Mouse (Mus musculus) forebrain, embryonic 14.5 days (tissue): ENCODE data around the gene Gm9936. TPM values are rescaled to one million over a fixed set of nuclear protein-coding genes. Genes with fewer than 3 reads are reported as not detected.

Source experiments
- ATAC-seq: fragments of 200-750 bp; cut with Nextera tagmentation; 2 replicates; pipeline ENCODE4 v1.8.0; 2017; ENCODE audit warnings: mild to moderate bottlenecking, moderate library complexity
- DNase-seq: peaks from one replicate; pipeline ENCODE4 v3.0.0-alpha.2; 2015; ENCODE audit warnings: low spot score
- H3K27ac ChIP-seq: fragments of 300-500 bp; sonication (generic); 2 replicates; pipeline ENCODE4 v1.5.1; 2014; ENCODE audit warnings: low read depth, mild to moderate bottlenecking, control low read depth, low read length, moderate library complexity
- H3K27me3 ChIP-seq: fragments of 300-500 bp; sonication (generic); replicated peaks from 2 replicates; pipeline ENCODE4 v1.6.1; 2014; ENCODE audit warnings: low read length, control low read depth, mixed read lengths; ENCODE audit not compliant: control insufficient read depth, insufficient read depth
- H3K36me3 ChIP-seq: fragments of 300-500 bp; sonication (generic); 2 replicates; pipeline ENCODE4 v1.6.1; 2014; ENCODE audit warnings: low read length, control low read depth; ENCODE audit not compliant: control insufficient read depth, insufficient read depth
- H3K4me1 ChIP-seq: fragments of 300-500 bp; sonication (generic); 2 replicates; pipeline ENCODE4 v1.6.1; 2014; ENCODE audit warnings: antibody characterized with exemption, low read length, control low read depth; ENCODE audit not compliant: control insufficient read depth, insufficient read depth
- H3K4me2 ChIP-seq: fragments of 300-500 bp; sonication (generic); 2 replicates; pipeline ENCODE4 v1.6.1; 2014; ENCODE audit warnings: mild to moderate bottlenecking, control low read depth, low read length
- H3K4me3 ChIP-seq: fragments of 300-500 bp; sonication (generic); 2 replicates; pipeline ENCODE4 v1.5.1; 2014; ENCODE audit warnings: low read depth, low read length, control low read depth
- H3K9ac ChIP-seq: fragments of 300-500 bp; sonication (generic); 2 replicates; pipeline ENCODE4 v1.6.1; 2014; ENCODE audit warnings: mild to moderate bottlenecking, low read length, control low read depth, moderate library complexity
- H3K9me3 ChIP-seq: fragments of 300-500 bp; sonication (generic); replicated peaks from 2 replicates; pipeline ENCODE4 v1.6.1; 2016; ENCODE audit warnings: low read length, control low read depth, mixed read lengths; ENCODE audit not compliant: control insufficient read depth
- WGBS: fragments of 180-500 bp; shearing (Covaris S2); extraction: QIAGEN DNeasy Blood & Tissue Kit; methylation state at CpG from one replicate; pipeline ENCODE4 v1.1.7; 2014; 5-methylcytosine and 5-hydroxymethylcytosine counted together
- microRNA-seq: library from miRNA; unstranded; fragments of <30 nt; microRNA quantifications from one replicate; pipeline ENCODE4, GENCODE M21; 2016
- polyA plus RNA-seq: library from polyadenylated mRNA; unstranded; fragments of >200 nt; fragmentation: Nextera tagmentation; extraction: Ambion mirVana; gene quantifications from 2 replicates; pipeline ENCODE4 v1.2.1, GENCODE M21; 2014

Gm9936 gene
- polyA plus RNA-seq, 1 experiment from 2014 or later, result 1.8 TPM

GRCm38 (mm10) chr5:114808385-114808784 lies 50.1 kb downstream of the Gm9936 start:
- peaks cover 61% of the 10 kb centered on the region for H3K36me3 ChIP-seq
- no peaks in the 10 kb centered on the region for H3K27me3 ChIP-seq
- ATAC-seq (no peak), DNase-seq (no peak)
- H3K9ac ChIP-seq, result no peak overlapping the region
- no peaks in the 10 kb centered on the region for H3K9me3 ChIP-seq
- H3K4me3 ChIP-seq, result no peak overlapping the region
- H3K27ac ChIP-seq, result no peak overlapping the region
- H3K4me2 ChIP-seq, result no peak overlapping the region
- 0 out of 2 replicates have a peak, but pooled peaks cover 9% of the 10 kb centered on the region for H3K4me1 ChIP-seq
- WGBS, result 85% methylated on average over 8 of the region's 8 CpGs

DNA sequence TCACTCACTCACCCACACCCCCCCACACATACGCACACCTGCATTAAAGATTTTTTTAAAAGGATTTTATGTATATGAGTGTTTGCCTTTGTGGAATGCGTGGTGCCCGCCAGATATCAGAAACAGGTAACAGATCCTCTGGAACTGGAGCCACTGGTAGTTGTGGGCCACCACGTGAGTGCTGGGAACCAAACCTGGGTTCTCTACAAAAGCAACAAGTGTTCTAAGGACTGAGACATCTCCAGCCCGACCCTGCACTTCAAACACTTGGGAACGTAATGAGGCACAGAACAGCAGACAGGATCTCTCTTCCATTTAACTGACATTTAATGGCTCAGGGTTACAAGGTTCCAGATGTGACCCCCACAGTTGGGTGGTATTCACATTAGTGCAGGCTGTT lies 50.6 kb downstream of the Gm9936 start:
- Histone ChIP-seq H3K4me2 (no peak overlapping the region), H3K9ac (no peak overlapping the region), H3K9me3 (no peaks in the 10 kb centered on the region), H3K4me3 (no peak overlapping the region), H3K4me1 (0 out of 2 replicates have a peak, but pooled peaks cover 9% of the 10 kb centered on the region), H3K36me3 (peaks cover 66% of the 10 kb centered on the region), H3K27me3 (no peaks in the 10 kb centered on the region), H3K27ac (no peak overlapping the region)
- WGBS, result 75% methylated on average over 6 of the region's 6 CpGs
- no peak for ATAC-seq
- no peak for DNase-seq

- no peaks in the 10 kb centered on the region for H3K9me3 ChIP-seq
- H3K27ac ChIP-seq, result 0 out of 2 replicates have a peak overlapping the region, but pooled peaks have one; percentile 14
- no peak overlapping the region for H3K4me2 ChIP-seq
- H3K9ac ChIP-seq, result no peak overlapping the region
- H3K4me3 ChIP-seq, result no peak overlapping the region
- H3K4me1 ChIP-seq, result 0 out of 2 replicates have a peak, but pooled peaks cover 7% of the 10 kb centered on the region
- H3K36me3 ChIP-seq, result peaks cover 69% of the 10 kb centered on the region
- no peaks in the 10 kb centered on the region for H3K27me3 ChIP-seq
- ATAC-seq, result no peak
- DNase-seq, result no peak
- WGBS, result 30% methylated on average over 8 of the region's 8 CpGs
These were observed 51.0 kb downstream of the Gm9936 start for GRCm38 (mm10) chr5:114807468-114807867.

DNA sequence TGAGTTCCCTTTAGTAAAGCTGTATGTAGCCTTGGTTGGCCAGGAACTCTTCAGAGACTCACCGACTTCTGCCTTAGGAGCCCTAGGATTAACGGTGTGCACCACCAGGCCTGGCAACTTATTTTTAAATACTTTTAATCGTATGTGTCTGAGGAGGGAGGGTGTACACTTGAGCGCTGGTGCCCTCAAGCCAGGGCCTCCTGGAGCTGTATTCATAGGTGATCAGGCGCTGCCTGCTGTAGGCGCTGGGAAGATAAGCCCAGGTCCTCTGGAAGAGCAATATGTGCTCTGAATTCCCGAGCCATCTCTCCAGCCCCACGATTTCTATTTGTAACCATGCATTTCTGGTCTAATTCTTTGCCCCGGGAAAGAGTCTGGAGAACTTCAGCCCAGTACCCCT lies 51.4 kb downstream of the Gm9936 start:
- ATAC-seq, result no peak
- H3K27ac ChIP-seq, result 0 out of 2 replicates have a peak overlapping the region, but pooled peaks have one; percentile 14
- no peaks in the 10 kb centered on the region for H3K27me3 ChIP-seq
- no peaks in the 10 kb centered on the region for H3K9me3 ChIP-seq
- 0 out of 2 replicates have a peak, but pooled peaks cover 3% of the 10 kb centered on the region for H3K4me1 ChIP-seq
- no peak overlapping the region for H3K4me2 ChIP-seq
- peaks cover 73% of the 10 kb centered on the region for H3K36me3 ChIP-seq
- H3K9ac ChIP-seq, result no peak overlapping the region
- no peak for DNase-seq
- 43% methylated on average over 9 of the region's 9 CpGs for whole genome bisulfite sequencing
- no peak overlapping the region for H3K4me3 ChIP-seq

DNA sequence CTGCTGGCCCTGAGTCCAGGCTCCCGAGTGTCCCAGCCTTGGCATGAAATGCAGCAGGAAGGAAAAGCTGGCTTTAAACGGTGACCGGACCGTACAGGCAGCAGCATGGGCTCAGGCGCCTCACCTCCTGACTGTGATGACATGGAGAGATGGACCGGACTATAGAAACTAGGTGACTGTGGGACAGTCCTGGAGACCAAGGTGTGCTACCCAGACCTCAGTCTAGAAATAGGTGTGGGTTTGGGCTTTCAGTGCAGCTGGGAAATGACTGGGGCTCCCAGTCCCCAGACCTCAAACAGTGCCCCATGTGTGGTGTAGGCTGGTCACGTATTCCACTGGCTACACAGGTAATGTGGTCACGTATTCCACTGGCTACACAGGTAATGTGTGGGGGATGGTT lies 51.8 kb downstream of the Gm9936 start:
- WGBS, result 86% methylated on average over 8 of the region's 8 CpGs
- no peak overlapping the region for H3K4me3 ChIP-seq
- H3K9me3 ChIP-seq, result no peaks in the 10 kb centered on the region
- H3K4me1 ChIP-seq, result 0 out of 2 replicates have a peak, but pooled peaks cover under 1% of the 10 kb centered on the region
- H3K36me3 ChIP-seq, result peaks cover 76% of the 10 kb centered on the region
- 0 out of 2 replicates have a peak overlapping the region, but pooled peaks have one; percentile 14 for H3K27ac ChIP-seq
- no peak overlapping the region for H3K4me2 ChIP-seq
- ATAC-seq, result no peak
- DNase-seq, result no peak
- no peak overlapping the region for H3K9ac ChIP-seq
- no peaks in the 10 kb centered on the region for H3K27me3 ChIP-seq

Small RNAs within 50 kb of the gene (microRNA-seq; reads per million reads assigned to microRNA genes)
- 2.1 reads per million, percentile 12 among the genes with 10 or more reads in this experiment for gene Mir6240

Other genes with a start within 250 kb of the Gm9936 start
- gene Trpv4, start 200.3 kb downstream of the Gm9936 start, polyA plus RNA-seq, result 0.55 and 0.79 TPM in 2 replicates
- gene Gltp, start 167.7 kb downstream of the Gm9936 start, polyA plus RNA-seq, result 31.2 and 32.4 TPM in 2 replicates
- gene Tchp, start 150.9 kb downstream of the Gm9936 start, polyA plus RNA-seq, result 7.1 and 10.4 TPM in 2 replicates
- gene Ankrd13a, start 84.0 kb downstream of the Gm9936 start, polyA plus RNA-seq, result 25.8 and 32.3 TPM in 2 replicates
- 29.1 and 36.3 TPM in 2 replicates for gene Git2, start 83.2 kb downstream of the Gm9936 start, polyA plus RNA-seq
- gene 1500011B03Rik, start 35.2 kb downstream of the Gm9936 start, polyA plus RNA-seq, result 255 and 273 TPM in 2 replicates
- gene 4930519G04Rik, start 5.0 kb downstream of the Gm9936 start, polyA plus RNA-seq, result not detected in 2 replicates
- gene Oasl2, start 38.3 kb upstream of the Gm9936 start, polyA plus RNA-seq, result 2.3 and 2.6 TPM in 2 replicates
- 0.10 and 0.28 TPM in 2 replicates for gene Oasl1, start 64.6 kb upstream of the Gm9936 start, polyA plus RNA-seq
- 90.5 and 95.3 TPM in 2 replicates for gene 2210016L21Rik, start 83.5 kb upstream of the Gm9936 start, polyA plus RNA-seq
- gene Hnf1a, start 112.4 kb upstream of the Gm9936 start, polyA plus RNA-seq, result not detected in 2 replicates
- gene Sppl3, start 152.5 kb upstream of the Gm9936 start, polyA plus RNA-seq, result 20.3 and 24.0 TPM in 2 replicates
- gene Gm10401, start 239.6 kb upstream of the Gm9936 start, polyA plus RNA-seq, result 39.4 and 50.4 TPM in 2 replicates